9 mouse cellular contexts compared by ENCODE assay signal in the genomic region with DNA sequence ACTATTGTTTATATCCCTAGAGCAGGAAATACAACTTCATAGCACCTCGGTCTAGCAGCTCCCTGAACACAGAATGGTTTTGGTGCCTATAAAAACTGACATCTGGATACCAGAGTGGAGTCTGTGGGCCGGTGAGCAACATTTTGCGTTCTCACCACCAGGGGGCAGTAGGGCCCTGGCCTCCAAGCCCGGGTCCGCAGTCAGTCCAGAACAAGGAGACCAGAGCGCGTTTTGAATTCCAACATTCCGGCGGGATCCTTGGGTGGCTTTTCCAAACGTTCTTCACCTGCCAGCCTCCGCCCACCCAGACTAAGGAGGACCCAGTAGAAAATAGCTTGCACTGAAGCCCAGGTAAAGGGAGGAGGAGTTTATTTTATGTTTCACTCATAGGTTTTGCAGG. TPM values are rescaled to one million over a fixed set of nuclear protein-coding genes. Genes with fewer than 3 reads are reported as not detected.
DNase-seq lines count a peak whose midpoint lies in the region; ATAC-seq lines count a peak whose summit lies in the region.
"Had no signal": no experiment of that assay in that cellular context is flagged by ENCODE, and none has a peak within 500 bp of the region (broad histone marks: within the 10 kb centered on the region; RNA-seq: fewer than 3 reads in every experiment).

No protein-coding gene starts in this region.

- 1% methylated on average over 11 of the region's 11 CpGs for WGBS in forebrain, embryonic 14.5 days

- peaks cover 38% of the 10 kb centered on the region for H3K27me3 ChIP-seq in forebrain, embryonic 14.5 days (replicated peaks; ENCODE audit: control insufficient read depth, insufficient read depth, low read length)

- H3K4me1 ChIP-seq in forebrain, embryonic 14.5 days (ENCODE audit: control insufficient read depth, insufficient read depth, low read length) = peaks cover 6% of the 10 kb centered on the region

- no peak overlapping the region for H3K9ac ChIP-seq in forebrain, embryonic 14.5 days (ENCODE audit: low read length)

- intact Hi-C loops in heart, postnatal 36 days (cut with DNase I) = loop anchor here (5.0 kb wide), 1 partner anchor 347 kb away; no protein-coding TSS in a partner anchor

- peak; percentile 49; the same call in 1 of the 2 replicates for ATAC-seq in forebrain, embryonic 14.5 days

- no peak overlapping the region for H3K27ac ChIP-seq in forebrain, embryonic 14.5 days (ENCODE audit: low read depth, low read length)

- H3K4me3 ChIP-seq in forebrain, embryonic 14.5 days (ENCODE audit: low read depth, low read length) = no peak overlapping the region

- H3K4me2 ChIP-seq in forebrain, embryonic 14.5 days (ENCODE audit: low read length) = no peak overlapping the region

- no peaks in the 10 kb centered on the region for H3K9me3 ChIP-seq in forebrain, embryonic 14.5 days (replicated peaks; ENCODE audit: control insufficient read depth, low read length)

- DNase-seq in ES-CJ7 (ENCODE audit: low read depth, low spot score) = peak; percentile 90
- DNase-seq in c-Kit-positive CD71-positive TER-119-positive erythroid progenitor cells, embryonic 14.5 days (ENCODE audit: low spot score) = peak; percentile 69
- peak; percentile 82 for DNase-seq in forebrain, embryonic 14.5 days (ENCODE audit: low spot score)
- peak; percentile 90 to 92 for DNase-seq in heart, postnatal 36 days
- DNase-seq in layer of hippocampus, adult 9-11 months = peak; percentile 70
- DNase-seq in lung, postnatal 36 days = peak; percentile 93
- DNase-seq in retina, postnatal 7 days (ENCODE audit: low read depth, low spot score) = peak; percentile 73
- DNase-seq in urinary bladder, adult 2 months (ENCODE audit: low spot score) = peak; percentile 72

- H3K36me3 ChIP-seq in forebrain, embryonic 14.5 days (ENCODE audit: control insufficient read depth, insufficient read depth, low read length) = no peaks in the 10 kb centered on the region

RNA-seq across cellular contexts. Expression of a gene that starts 2.1 kb away (rescaled TPM):
- polyA plus RNA-seq in forebrain, embryonic 14.5 days (2014; fragmentation: Nextera tagmentation; extraction: Ambion mirVana) = not detected in 2 replicates
- 1 to 10 TPM; 2.6 to 3.4 TPM for total RNA-seq in heart, postnatal 36 days (2021)
- 0.14 and 0.15 TPM in 2 replicates for polyA plus RNA-seq in urinary bladder, adult 2 months (2012; rRNA removed)

RNA-seq across cellular contexts. Expression of a gene that starts 8.6 kb away (rescaled TPM):
- polyA plus RNA-seq in forebrain, embryonic 14.5 days (2014; fragmentation: Nextera tagmentation; extraction: Ambion mirVana) = 0.77 and 1.3 TPM in 2 replicates
- not detected for total RNA-seq in heart, postnatal 36 days (2021)
- 0.18 and 0.19 TPM in 2 replicates for polyA plus RNA-seq in urinary bladder, adult 2 months (2012; rRNA removed)
- polyA plus RNA-seq: frontal cortex, adult 2 months had no signal

RNA-seq across cellular contexts. Expression of a gene that starts 11.4 kb away (rescaled TPM):
- 0.33 and 0.53 TPM in 2 replicates for polyA plus RNA-seq in forebrain, embryonic 14.5 days (2014; fragmentation: Nextera tagmentation; extraction: Ambion mirVana)
- total RNA-seq in heart, postnatal 36 days (2021) = under 1 TPM; 0.11 to 0.87 TPM
- polyA plus RNA-seq in urinary bladder, adult 2 months (2012; rRNA removed) = 0.21 and 0.24 TPM in 2 replicates

RNA-seq across cellular contexts. Expression of a gene that starts 12.4 kb away (rescaled TPM):
- polyA plus RNA-seq in forebrain, embryonic 14.5 days (2014; fragmentation: Nextera tagmentation; extraction: Ambion mirVana) = 12.9 and 14.4 TPM in 2 replicates
- 10 to 100 TPM; 27.3 to 33.1 TPM for total RNA-seq in heart, postnatal 36 days (2021)
- 34.5 and 36.0 TPM in 2 replicates for polyA plus RNA-seq in urinary bladder, adult 2 months (2012; rRNA removed)

RNA-seq across cellular contexts. Expression of a gene that starts 32.5 kb away (rescaled TPM):
- polyA plus RNA-seq in forebrain, embryonic 14.5 days (2014; fragmentation: Nextera tagmentation; extraction: Ambion mirVana) = 0.19 and 0.70 TPM in 2 replicates
- total RNA-seq in heart, postnatal 36 days (2021) = 1 to 10 TPM; 3.0 to 3.1 TPM
- polyA plus RNA-seq in urinary bladder, adult 2 months (2012; rRNA removed) = 2.0 and 2.1 TPM in 2 replicates
